Mouse (Mus musculus): Measurements from ENCODE around the gene Meiob. TPM values are rescaled to one million over a fixed set of nuclear protein-coding genes. Genes with fewer than 3 reads are reported as not detected.

Gene Meiob
- polyA plus RNA-seq, 1 experiment: 1.9 TPM

Other genes starting within 250 kb of the Meiob start
- gene Tsc2, start 171.7 kb upstream of the Meiob start, polyA plus RNA-seq (2012; ENCODE audit: insufficient read depth, insufficient read length, missing spikeins): 67.6 and 69.2 TPM in 2 replicates
- gene Nthl1, start 171.6 kb upstream of the Meiob start, polyA plus RNA-seq (2012; ENCODE audit: insufficient read depth, insufficient read length, missing spikeins): 3.4 and 7.7 TPM in 2 replicates
- gene Slc9a3r2, start 154.0 kb upstream of the Meiob start, polyA plus RNA-seq (2012; ENCODE audit: insufficient read depth, insufficient read length, missing spikeins): 20.1 and 32.2 TPM in 2 replicates
- not detected in 2 replicates for gene Npw, start 145.8 kb upstream of the Meiob start, polyA plus RNA-seq (2012; ENCODE audit: insufficient read depth, insufficient read length, missing spikeins)
- 9.2 and 10.0 TPM in 2 replicates for gene Zfp598, start 134.6 kb upstream of the Meiob start, polyA plus RNA-seq (2012; ENCODE audit: insufficient read depth, insufficient read length, missing spikeins)
- gene Syngr3, start 114.3 kb upstream of the Meiob start, polyA plus RNA-seq (2012; ENCODE audit: insufficient read depth, insufficient read length, missing spikeins): not detected in 2 replicates
- 32.8 and 36.9 TPM in 2 replicates for gene Gfer, start 108.1 kb upstream of the Meiob start, polyA plus RNA-seq (2012; ENCODE audit: insufficient read depth, insufficient read length, missing spikeins)
- 1.1 TPM in 1 of 2 replicates, not detected in the other for gene Noxo1, start 108.1 kb upstream of the Meiob start, polyA plus RNA-seq (2012; ENCODE audit: insufficient read depth, insufficient read length, missing spikeins)
- 19.9 TPM in 2 replicates for gene Tbl3, start 96.6 kb upstream of the Meiob start, polyA plus RNA-seq (2012; ENCODE audit: insufficient read depth, insufficient read length, missing spikeins)
- not detected in 2 replicates for gene Rnf151, start 86.2 kb upstream of the Meiob start, polyA plus RNA-seq (2012; ENCODE audit: insufficient read depth, insufficient read length, missing spikeins)
- gene Rps2, start 86.2 kb upstream of the Meiob start, polyA plus RNA-seq (2012; ENCODE audit: insufficient read depth, insufficient read length, missing spikeins): 608 and 619 TPM in 2 replicates
- 1,098 and 1,103 TPM in 2 replicates for gene Ndufb10, start 79.8 kb upstream of the Meiob start, polyA plus RNA-seq (2012; ENCODE audit: insufficient read depth, insufficient read length, missing spikeins)
- gene Rpl3l, start 76.5 kb upstream of the Meiob start, polyA plus RNA-seq (2012; ENCODE audit: insufficient read depth, insufficient read length, missing spikeins): 4.8 and 10.7 TPM in 2 replicates
- gene Msrb1, start 67.6 kb upstream of the Meiob start, polyA plus RNA-seq (2012; ENCODE audit: insufficient read depth, insufficient read length, missing spikeins): 109 and 114 TPM in 2 replicates
- not detected in 2 replicates for gene Hs3st6, start 51.3 kb upstream of the Meiob start, polyA plus RNA-seq (2012; ENCODE audit: insufficient read depth, insufficient read length, missing spikeins)
- gene Hagh, start 35.9 kb downstream of the Meiob start, polyA plus RNA-seq (2012; ENCODE audit: insufficient read depth, insufficient read length, missing spikeins): 174 and 180 TPM in 2 replicates
- 73.7 and 89.2 TPM in 2 replicates for gene Fahd1, start 46.1 kb downstream of the Meiob start, polyA plus RNA-seq (2012; ENCODE audit: insufficient read depth, insufficient read length, missing spikeins)
- gene Igfals, start 61.7 kb downstream of the Meiob start, polyA plus RNA-seq (2012; ENCODE audit: insufficient read depth, insufficient read length, missing spikeins): 2.0 and 2.4 TPM in 2 replicates
- gene Nubp2, start 82.1 kb downstream of the Meiob start, polyA plus RNA-seq (2012; ENCODE audit: insufficient read depth, insufficient read length, missing spikeins): 28.7 and 40.4 TPM in 2 replicates
- gene Spsb3, start 82.4 kb downstream of the Meiob start, polyA plus RNA-seq (2012; ENCODE audit: insufficient read depth, insufficient read length, missing spikeins): 25.6 and 29.9 TPM in 2 replicates
- 5.9 and 6.6 TPM in 2 replicates for gene Eme2, start 90.8 kb downstream of the Meiob start, polyA plus RNA-seq (2012; ENCODE audit: insufficient read depth, insufficient read length, missing spikeins)
- gene Mrps34, start 90.8 kb downstream of the Meiob start, polyA plus RNA-seq (2012; ENCODE audit: insufficient read depth, insufficient read length, missing spikeins): 91.7 and 105 TPM in 2 replicates
- gene Nme3, start 92.2 kb downstream of the Meiob start, polyA plus RNA-seq (2012; ENCODE audit: insufficient read depth, insufficient read length, missing spikeins): 26.0 and 28.7 TPM in 2 replicates
- 12.0 and 24.2 TPM in 2 replicates for gene Mapk8ip3, start 132.7 kb downstream of the Meiob start, polyA plus RNA-seq (2012; ENCODE audit: insufficient read depth, insufficient read length, missing spikeins)
- 3.0 and 3.4 TPM in 2 replicates for gene Jpt2, start 156.4 kb downstream of the Meiob start, polyA plus RNA-seq (2012; ENCODE audit: insufficient read depth, insufficient read length, missing spikeins)
- gene Cramp1l, start 211.5 kb downstream of the Meiob start, polyA plus RNA-seq (2012; ENCODE audit: insufficient read depth, insufficient read length, missing spikeins): 4.2 and 4.8 TPM in 2 replicates
- gene Ift140, start 211.8 kb downstream of the Meiob start, polyA plus RNA-seq (2012; ENCODE audit: insufficient read depth, insufficient read length, missing spikeins): 3.8 and 4.1 TPM in 2 replicates

Measured in brown adipose tissue, adult 24 weeks (tissue).